Mouse (Mus musculus) bone marrow macrophage, adult 2 months (primary cell): ENCODE data around the gene Snai1.
A peak's percentile ranks its signal among the peaks of the same experiment; 100 is the strongest.

Experiments used
- CTCF ChIP-seq: IDR thresholded peaks from 2 replicates; pipeline ENCODE4 v1.5.1; 2012; ENCODE audit warnings: low read depth, mild to moderate bottlenecking, low read length, moderate library complexity
- POLR2A ChIP-seq: IDR thresholded peaks from 2 replicates; pipeline ENCODE4 v1.6.1; 2012; ENCODE audit warnings: mild to moderate bottlenecking, low read depth, low read length, borderline replicate concordance

GRCm38 (mm10) chr2:167512970-167513369, 25.0 kb upstream of the Snai1 start:
- peak; percentile 9; the same call in 1 of the 2 replicates for TF ChIP-seq CTCF
- TF ChIP-seq POLR2A: no peak
